Mouse (Mus musculus): ENCODE data around the gene Frmd4b. TPM values are rescaled to one million over a fixed set of nuclear protein-coding genes. Genes with fewer than 3 reads are reported as not detected.
A peak's percentile ranks its signal among the peaks of the same experiment; 100 is the strongest.

Gene Frmd4b
- polyA plus RNA-seq, 1 experiment from 2014 or later = 22.2 TPM

DNA sequence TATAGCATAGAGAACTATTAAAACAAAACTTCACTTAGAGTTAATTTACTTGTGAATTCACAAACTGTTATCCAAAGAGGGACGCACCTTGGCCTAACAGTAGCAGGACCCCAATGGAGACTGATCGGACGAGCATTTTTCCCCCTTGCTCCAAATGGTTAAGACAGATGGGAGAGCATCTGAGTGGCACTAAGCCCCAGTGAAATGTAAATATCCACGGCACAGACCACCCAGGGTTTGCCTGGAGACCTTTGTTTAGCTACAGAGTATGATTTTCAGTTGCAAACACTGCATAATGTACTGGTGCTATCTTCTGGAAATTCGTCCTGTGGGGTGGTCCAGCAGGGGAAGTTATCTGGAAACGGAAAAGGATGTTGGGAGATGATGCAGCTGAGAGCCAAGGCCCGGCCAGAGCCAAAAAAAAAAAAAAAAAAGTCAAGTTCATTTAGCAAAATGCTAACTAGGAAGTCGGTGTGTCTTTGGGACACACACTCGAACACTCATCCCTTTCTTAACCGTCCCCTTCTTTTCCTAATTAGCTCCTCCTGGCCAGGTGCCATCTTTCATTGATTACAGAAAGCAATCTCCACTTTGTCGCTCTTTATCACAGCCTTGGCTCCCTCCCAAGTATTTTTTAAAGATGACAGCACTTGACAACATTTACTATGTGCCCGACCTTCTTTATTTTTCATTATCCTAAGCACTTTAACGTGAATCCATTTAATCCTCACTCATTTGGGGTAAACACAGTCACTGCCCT is 95.9 kb downstream of the Frmd4b start:
- peaks cover 26% of the 10 kb centered on the region for H3K4me1 ChIP-seq (replicated peaks)
- H3K27ac ChIP-seq (ENCODE audit: poor library complexity, severe bottlenecking) = no peak overlapping the region
- no peaks in the 10 kb centered on the region for H3K36me3 ChIP-seq
- H3K9ac ChIP-seq = no peak overlapping the region
- no peaks in the 10 kb centered on the region for H3K9me3 ChIP-seq (replicated peaks)
- H3K4me2 ChIP-seq = no peak overlapping the region
- ATAC-seq (ENCODE audit: insufficient number of reproducible peaks, low FRiP score) = no peak
- no peak overlapping the region for H3K4me3 ChIP-seq
- WGBS = 53% methylated on average over 13 of the region's 13 CpGs
- no peaks in the 10 kb centered on the region for H3K27me3 ChIP-seq (replicated peaks)

DNA sequence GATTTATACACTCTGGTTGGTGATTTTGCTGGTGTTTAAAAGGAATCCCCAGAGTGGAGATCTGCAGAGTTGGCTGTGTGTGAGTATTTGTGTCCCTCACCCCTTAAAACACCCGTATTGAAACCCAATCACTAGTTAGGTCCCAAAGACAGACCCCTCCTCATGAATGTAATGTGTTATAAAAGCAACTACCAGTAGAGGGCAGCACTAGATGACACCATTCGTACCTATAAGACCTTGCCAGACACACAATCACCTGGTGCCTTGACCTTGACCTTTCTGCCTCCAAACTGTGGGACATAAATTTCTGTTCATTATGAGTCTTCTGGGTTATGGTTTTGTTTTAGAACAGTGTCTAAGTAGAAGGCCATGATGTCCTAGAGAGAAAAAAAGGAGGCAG is 96.8 kb downstream of the Frmd4b start:
- Histone ChIP-seq H3K4me2 (no peak overlapping the region), H3K9ac (no peak overlapping the region), H3K4me3 (no peak overlapping the region), H3K27ac (ENCODE audit: poor library complexity, severe bottlenecking) (no peak overlapping the region), H3K27me3 (replicated peaks) (no peaks in the 10 kb centered on the region), H3K4me1 (replicated peaks) (peaks cover 33% of the 10 kb centered on the region), H3K36me3 (no peaks in the 10 kb centered on the region), H3K9me3 (replicated peaks) (no peaks in the 10 kb centered on the region)
- 58% methylated on average over 2 of the region's 2 CpGs for WGBS
- ATAC-seq (ENCODE audit: insufficient number of reproducible peaks, low FRiP score) = no peak

DNA sequence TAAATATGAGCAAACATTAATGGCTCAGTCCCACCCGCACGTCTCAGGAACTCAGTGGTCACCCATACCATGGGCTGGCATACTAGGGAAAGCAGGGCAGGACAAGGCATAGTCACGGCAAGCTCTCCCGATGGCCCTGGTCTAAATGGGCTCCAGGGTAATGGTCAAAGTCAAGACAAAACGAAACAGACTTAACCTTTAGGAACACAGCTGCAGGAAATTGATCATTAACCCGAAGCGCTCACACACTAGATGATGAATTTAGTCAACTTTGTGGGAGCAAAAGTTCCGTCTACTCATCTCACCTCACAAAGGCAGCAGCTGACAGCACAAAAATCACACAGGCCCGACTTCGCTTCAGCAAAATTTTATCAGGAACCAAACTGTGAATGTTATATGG is 97.8 kb downstream of the Frmd4b start:
- ATAC-seq (ENCODE audit: insufficient number of reproducible peaks, low FRiP score) = no peak
- Histone ChIP-seq H3K9ac (no peak overlapping the region), H3K27me3 (replicated peaks) (no peaks in the 10 kb centered on the region), H3K4me1 (replicated peaks) (peaks cover 34% of the 10 kb centered on the region), H3K36me3 (no peaks in the 10 kb centered on the region), H3K4me2 (no peak overlapping the region), H3K9me3 (replicated peaks) (no peaks in the 10 kb centered on the region), H3K27ac (ENCODE audit: poor library complexity, severe bottlenecking) (no peak overlapping the region), H3K4me3 (no peak overlapping the region)
- WGBS = 82% methylated on average over 10 of the region's 10 CpGs

DNA sequence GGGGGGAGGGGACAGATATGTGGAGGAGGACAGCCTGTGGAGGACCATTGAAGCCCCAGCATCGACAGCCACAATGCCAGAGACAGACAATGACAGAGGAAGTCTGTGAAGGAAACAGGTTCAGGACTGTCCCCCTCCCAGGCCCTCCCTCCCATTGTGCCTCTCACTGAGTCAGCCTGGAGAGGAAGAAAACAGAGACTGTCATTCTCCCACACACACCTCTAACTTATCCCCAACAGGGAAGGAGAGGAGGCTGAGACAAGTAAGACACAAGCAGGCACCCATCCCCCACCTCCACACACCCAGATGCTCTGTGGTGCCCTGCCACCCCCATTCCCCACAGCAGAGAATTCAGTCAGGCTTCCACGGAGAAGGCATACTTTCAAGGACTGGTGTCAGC is 98.9 kb downstream of the Frmd4b start:
- H3K4me1 ChIP-seq (replicated peaks) = peaks cover 34% of the 10 kb centered on the region
- H3K27ac ChIP-seq (ENCODE audit: poor library complexity, severe bottlenecking) = no peak overlapping the region
- no peak for ATAC-seq (ENCODE audit: insufficient number of reproducible peaks, low FRiP score)
- H3K4me2 ChIP-seq = no peak overlapping the region
- no peaks in the 10 kb centered on the region for H3K36me3 ChIP-seq
- H3K4me3 ChIP-seq = no peak overlapping the region
- no peak overlapping the region for H3K9ac ChIP-seq
- H3K27me3 ChIP-seq (replicated peaks) = no peaks in the 10 kb centered on the region
- 11% methylated on average over 2 of the region's 2 CpGs for WGBS
- H3K9me3 ChIP-seq (replicated peaks) = no peaks in the 10 kb centered on the region

DNA sequence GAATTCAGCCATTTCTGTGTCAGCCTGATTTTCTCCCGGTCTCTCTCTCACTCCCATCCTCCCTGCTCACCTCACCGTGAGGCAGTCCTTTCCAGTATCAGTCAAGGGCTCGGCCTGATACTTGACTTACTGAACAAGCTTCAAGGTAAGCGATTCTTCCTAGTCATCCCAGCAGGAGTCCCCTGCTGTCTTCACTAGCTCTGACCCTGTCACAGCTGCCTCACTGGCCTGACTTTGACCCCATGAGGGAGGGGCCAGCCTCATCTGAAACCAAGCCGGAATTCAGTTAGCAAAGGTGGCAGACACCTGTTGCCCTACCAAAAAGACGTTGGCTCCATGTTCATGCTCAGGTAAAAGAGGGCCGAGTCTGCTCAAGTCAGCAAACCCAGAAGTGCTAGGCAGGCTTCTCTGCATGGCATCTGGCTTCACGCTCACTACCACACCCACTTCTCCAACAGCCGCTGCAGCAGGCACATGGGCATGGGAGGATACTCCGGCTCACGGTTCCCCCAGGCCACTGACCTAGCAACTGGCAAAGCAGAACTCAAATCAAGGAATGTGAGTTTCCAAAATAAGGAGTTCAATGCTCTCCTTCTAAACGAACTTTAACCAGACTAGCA is 99.6 kb downstream of the Frmd4b start:
- no peaks in the 10 kb centered on the region for H3K36me3 ChIP-seq
- H3K9ac ChIP-seq = no peak overlapping the region
- ATAC-seq (ENCODE audit: insufficient number of reproducible peaks, low FRiP score) = peak; percentile 54; the same call in 1 of the 2 replicates
- WGBS = 36% methylated on average over 12 of the region's 12 CpGs
- no peaks in the 10 kb centered on the region for H3K9me3 ChIP-seq (replicated peaks)
- H3K4me1 ChIP-seq (replicated peaks) = peaks cover 28% of the 10 kb centered on the region
- no peak overlapping the region for H3K27ac ChIP-seq (ENCODE audit: poor library complexity, severe bottlenecking)
- no peak overlapping the region for H3K4me2 ChIP-seq
- H3K27me3 ChIP-seq (replicated peaks) = no peaks in the 10 kb centered on the region
- no peak overlapping the region for H3K4me3 ChIP-seq

DNA sequence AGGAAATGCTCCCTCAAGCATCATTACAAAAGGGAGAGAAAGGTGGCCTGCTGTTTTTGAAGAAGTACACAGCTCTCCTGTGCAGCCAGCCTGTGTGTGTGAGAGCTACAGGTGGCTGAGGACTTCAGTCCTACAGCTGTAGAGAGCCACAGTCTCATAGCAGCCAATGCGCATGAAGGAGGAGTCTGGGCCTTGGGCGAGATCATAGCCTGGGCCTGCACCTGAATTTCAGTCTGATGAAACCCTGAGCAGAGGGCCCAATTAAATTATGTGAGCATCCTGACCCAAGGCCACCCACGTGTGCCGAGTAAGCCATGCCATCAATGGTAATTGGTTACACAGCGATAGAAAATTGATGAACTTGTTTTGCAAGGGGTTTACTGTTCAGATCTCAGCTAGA is 100.4 kb downstream of the Frmd4b start:
- peaks cover 29% of the 10 kb centered on the region for H3K4me1 ChIP-seq (replicated peaks)
- H3K27me3 ChIP-seq (replicated peaks) = no peaks in the 10 kb centered on the region
- no peak overlapping the region for H3K27ac ChIP-seq (ENCODE audit: poor library complexity, severe bottlenecking)
- no peaks in the 10 kb centered on the region for H3K36me3 ChIP-seq
- H3K9ac ChIP-seq = no peak overlapping the region
- no peak overlapping the region for H3K4me3 ChIP-seq
- no peak for ATAC-seq (ENCODE audit: insufficient number of reproducible peaks, low FRiP score)
- 86% methylated on average over 5 of the region's 5 CpGs for WGBS
- H3K4me2 ChIP-seq = no peak overlapping the region
- no peaks in the 10 kb centered on the region for H3K9me3 ChIP-seq (replicated peaks)

DNA sequence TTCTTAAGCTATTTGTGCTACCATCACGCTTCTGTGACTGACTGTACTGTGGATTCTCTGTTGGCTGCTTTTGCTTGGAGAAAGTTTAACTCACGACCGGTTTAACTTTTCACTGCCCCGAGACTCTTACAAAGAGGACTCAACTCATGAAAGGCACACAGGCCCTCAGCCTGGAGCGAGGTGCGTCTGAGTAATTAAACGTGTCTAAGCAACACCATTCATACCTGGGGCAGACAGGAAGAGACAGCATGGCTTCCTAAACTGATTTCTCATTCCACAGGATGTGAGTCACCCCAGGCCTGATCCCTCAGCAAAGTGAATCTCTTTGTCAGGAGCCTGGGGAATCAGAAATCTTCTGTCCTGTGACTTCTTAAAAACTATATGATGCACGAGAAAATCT is 106.6 kb downstream of the Frmd4b start:
- H3K9ac ChIP-seq = no peak overlapping the region
- no peak overlapping the region for H3K27ac ChIP-seq (ENCODE audit: poor library complexity, severe bottlenecking)
- H3K4me1 ChIP-seq (replicated peaks) = peaks cover 43% of the 10 kb centered on the region
- 37% methylated on average over 8 of the region's 8 CpGs for WGBS
- no peak overlapping the region for H3K4me2 ChIP-seq
- no peak for ATAC-seq (ENCODE audit: insufficient number of reproducible peaks, low FRiP score)
- H3K36me3 ChIP-seq = no peaks in the 10 kb centered on the region
- H3K9me3 ChIP-seq (replicated peaks) = no peaks in the 10 kb centered on the region
- H3K4me3 ChIP-seq = no peak overlapping the region
- H3K27me3 ChIP-seq (replicated peaks) = no peaks in the 10 kb centered on the region

DNA sequence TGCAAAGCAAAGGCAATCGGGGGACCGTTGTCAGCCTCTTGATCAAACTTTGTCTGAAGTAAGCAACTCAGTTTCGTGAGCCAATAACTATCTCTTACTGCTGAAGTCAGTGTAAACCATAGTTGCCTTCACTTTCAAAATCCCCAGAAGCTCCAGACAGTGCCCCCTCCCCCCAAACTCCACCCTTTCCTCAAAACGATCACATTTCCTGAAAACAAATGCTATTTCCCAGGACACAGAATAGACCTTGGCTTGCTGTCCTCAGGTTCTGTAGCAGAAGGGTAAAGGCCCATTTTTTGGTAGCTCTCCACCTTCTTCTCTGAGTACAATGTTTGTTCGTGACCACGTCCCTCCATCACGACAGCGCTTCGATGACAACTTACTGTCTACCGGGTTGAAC is 107.9 kb downstream of the Frmd4b start:
- Histone ChIP-seq H3K4me3 (no peak overlapping the region), H3K9ac (no peak overlapping the region), H3K27me3 (replicated peaks) (no peaks in the 10 kb centered on the region), H3K27ac (ENCODE audit: poor library complexity, severe bottlenecking) (no peak overlapping the region), H3K4me1 (replicated peaks) (peaks cover 44% of the 10 kb centered on the region), H3K9me3 (replicated peaks) (no peaks in the 10 kb centered on the region), H3K36me3 (no peaks in the 10 kb centered on the region), H3K4me2 (no peak overlapping the region)
- no peak for ATAC-seq (ENCODE audit: insufficient number of reproducible peaks, low FRiP score)
- 79% methylated on average over 10 of the region's 10 CpGs for WGBS

DNA sequence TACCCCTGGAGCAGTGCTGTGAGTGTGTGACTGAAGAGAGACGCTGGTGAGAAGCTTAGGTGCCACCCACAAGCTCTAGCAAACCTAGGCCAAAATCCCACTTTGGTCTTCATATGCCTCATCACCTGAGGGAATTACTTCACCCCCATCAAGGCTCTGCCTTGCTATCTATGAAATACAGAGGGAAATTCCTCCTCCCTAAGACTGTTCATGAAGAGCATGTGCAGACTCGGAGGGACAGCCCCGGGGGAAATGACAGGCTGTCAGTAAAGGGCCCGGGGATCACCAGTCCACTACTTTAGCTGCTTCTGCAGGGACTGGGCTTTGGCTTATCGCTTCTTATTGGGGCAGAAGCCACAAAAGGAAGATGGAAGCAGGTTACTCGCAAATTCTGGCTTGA is 108.9 kb downstream of the Frmd4b start:
- no peak for ATAC-seq (ENCODE audit: insufficient number of reproducible peaks, low FRiP score)

DNA sequence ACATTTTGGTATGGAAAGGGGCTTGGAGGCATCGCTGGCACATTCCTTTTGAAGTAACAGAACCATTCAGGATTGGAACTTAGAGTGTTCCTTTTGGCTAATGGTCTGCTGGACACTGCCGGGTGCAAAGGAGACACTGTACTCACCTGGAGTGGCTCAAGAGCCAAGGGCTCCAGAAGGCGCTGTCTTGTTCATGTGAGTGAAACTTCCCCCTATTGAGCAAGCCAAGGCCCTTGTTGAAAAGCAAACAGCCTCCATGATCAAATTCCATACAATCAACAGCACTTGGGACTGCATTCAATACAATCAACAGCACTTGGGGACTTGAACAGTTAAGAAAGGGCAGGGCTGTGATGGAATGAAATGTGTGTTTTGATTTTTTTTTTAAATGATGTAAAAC is 109.4 kb downstream of the Frmd4b start:
- no peaks in the 10 kb centered on the region for H3K9me3 ChIP-seq (replicated peaks)
- H3K4me1 ChIP-seq (replicated peaks) = peaks cover 44% of the 10 kb centered on the region
- H3K27ac ChIP-seq (ENCODE audit: poor library complexity, severe bottlenecking) = no peak overlapping the region
- ATAC-seq (ENCODE audit: insufficient number of reproducible peaks, low FRiP score) = no peak
- no peaks in the 10 kb centered on the region for H3K27me3 ChIP-seq (replicated peaks)
- H3K36me3 ChIP-seq = no peaks in the 10 kb centered on the region
- H3K9ac ChIP-seq = no peak overlapping the region
- no peak overlapping the region for H3K4me3 ChIP-seq
- WGBS = 85% methylated on average over 3 of the region's 3 CpGs
- no peak overlapping the region for H3K4me2 ChIP-seq

More for the DNA sequence above, 108.9 kb downstream of the Frmd4b start:
- no peak overlapping the region for H3K4me2 ChIP-seq
- no peak overlapping the region for H3K27ac ChIP-seq (ENCODE audit: poor library complexity, severe bottlenecking)
- no peak overlapping the region for H3K9ac ChIP-seq
- H3K36me3 ChIP-seq = no peaks in the 10 kb centered on the region
- 56% methylated on average over 6 of the region's 6 CpGs for WGBS
- no peaks in the 10 kb centered on the region for H3K27me3 ChIP-seq (replicated peaks)
- no peak overlapping the region for H3K4me3 ChIP-seq
- peaks cover 44% of the 10 kb centered on the region for H3K4me1 ChIP-seq (replicated peaks)
- no peaks in the 10 kb centered on the region for H3K9me3 ChIP-seq (replicated peaks)

DNA sequence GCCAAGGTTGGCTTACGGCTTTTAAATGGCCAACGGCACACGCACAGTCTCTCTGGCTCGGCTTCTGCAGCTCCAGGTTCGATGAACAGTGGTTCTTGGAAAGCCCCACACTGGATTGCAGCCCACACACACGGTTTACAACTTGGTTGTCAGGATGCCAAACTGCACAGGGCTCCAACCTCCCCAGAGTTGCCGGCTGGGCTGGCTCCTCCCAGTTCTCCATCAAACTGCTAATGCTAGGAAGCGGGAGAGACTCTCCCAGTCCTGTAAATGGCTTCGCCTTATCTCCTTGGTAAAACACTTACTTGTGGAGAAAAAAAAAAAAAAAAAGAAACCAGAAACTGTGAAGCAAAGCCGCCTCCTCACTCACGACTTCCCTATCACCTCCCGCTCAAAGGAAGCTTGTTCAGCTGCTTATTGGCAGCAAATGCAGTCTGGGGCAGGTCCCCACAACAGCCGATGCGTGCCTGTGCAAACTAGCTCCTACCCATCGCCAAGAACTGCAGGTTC is 111.1 kb downstream of the Frmd4b start:
- peaks cover 37% of the 10 kb centered on the region for H3K4me1 ChIP-seq (replicated peaks)
- peak overlapping the region; percentile 30 for H3K4me2 ChIP-seq
- WGBS = 17% methylated on average over 15 of the region's 15 CpGs
- H3K27me3 ChIP-seq (replicated peaks) = no peaks in the 10 kb centered on the region
- H3K36me3 ChIP-seq = no peaks in the 10 kb centered on the region
- H3K27ac ChIP-seq (ENCODE audit: poor library complexity, severe bottlenecking) = no peak overlapping the region
- H3K9ac ChIP-seq = no peak overlapping the region
- peak; percentile 82 for ATAC-seq (ENCODE audit: insufficient number of reproducible peaks, low FRiP score)
- no peak overlapping the region for H3K4me3 ChIP-seq
- H3K9me3 ChIP-seq (replicated peaks) = no peaks in the 10 kb centered on the region
